Mouse (Mus musculus) lung, embryonic 14.5 days (tissue): Measurements from ENCODE around the gene Spindoc. TPM values are rescaled to one million over a fixed set of nuclear protein-coding genes. Genes with fewer than 3 reads are reported as not detected.

Experiments used
- ATAC-seq: fragments of 200-750 bp; cut with Nextera tagmentation; 2 replicates; pipeline ENCODE4 v1.8.0; 2017; ENCODE audit warnings: mild to moderate bottlenecking, moderate TSS enrichment, moderate library complexity; ENCODE audit not compliant: insufficient read depth
- DNase-seq: peaks from one replicate; pipeline ENCODE4 v3.0.0-alpha.2; 2015
- H3K27ac ChIP-seq: fragments of 300-500 bp; sonication (generic); 2 replicates; pipeline ENCODE4 v1.5.1; 2014; ENCODE audit warnings: low read depth, mild to moderate bottlenecking, moderate library complexity
- H3K27me3 ChIP-seq: fragments of 300-500 bp; sonication (generic); 2 replicates; pipeline ENCODE4 v1.6.1; 2014; ENCODE audit warnings: low read length, control low read depth; ENCODE audit not compliant: insufficient read depth
- H3K36me3 ChIP-seq: fragments of 300-500 bp; sonication (generic); 2 replicates; pipeline ENCODE4 v1.6.1; 2014; ENCODE audit warnings: control low read depth; ENCODE audit not compliant: insufficient read depth
- H3K4me1 ChIP-seq: fragments of 300-500 bp; sonication (generic); 2 replicates; pipeline ENCODE4 v1.6.1; 2014; ENCODE audit warnings: antibody characterized with exemption, control low read depth; ENCODE audit not compliant: insufficient read depth
- H3K4me2 ChIP-seq: fragments of 300-500 bp; sonication (generic); 2 replicates; pipeline ENCODE4 v1.6.1; 2014; ENCODE audit warnings: mild to moderate bottlenecking
- H3K4me3 ChIP-seq: fragments of 300-500 bp; sonication (generic); 2 replicates; pipeline ENCODE4 v1.5.1; 2014; ENCODE audit warnings: low read depth, low read length
- H3K9ac ChIP-seq: fragments of 300-500 bp; sonication (generic); 2 replicates; pipeline ENCODE4 v1.6.1; 2014
- H3K9me3 ChIP-seq: fragments of 300-500 bp; sonication (generic); 2 replicates; pipeline ENCODE4 v1.6.1; 2016; ENCODE audit warnings: low read depth, low read length, control low read depth
- CTCF ChIP-seq: IDR thresholded peaks from 2 replicates; pipeline ENCODE4 v1.5.1; 2016; ENCODE audit warnings: antibody characterized with exemption, low read depth
- WGBS: fragments of 180-500 bp; shearing (Covaris S2); extraction: QIAGEN DNeasy Blood & Tissue Kit; methylation state at CpG from one replicate; pipeline ENCODE4 v1.1.7; 2014; 5-methylcytosine and 5-hydroxymethylcytosine counted together
- polyA plus RNA-seq: library from polyadenylated mRNA; unstranded; fragments of >200 nt; fragmentation: Nextera tagmentation; extraction: Ambion mirVana; gene quantifications from 2 replicates; pipeline ENCODE4 v1.2.1, GENCODE M21; 2014

Spindoc gene
- polyA plus RNA-seq, 1 experiment from 2014 or later = 26.8 TPM

GRCm38 (mm10) chr19:7340780-7341475 lies 41.9 kb downstream of the Spindoc start:
- H3K27me3 ChIP-seq = no peaks in the 10 kb centered on the region
- H3K27ac ChIP-seq = peak overlapping the region; percentile 87
- peaks cover 18% of the 10 kb centered on the region for H3K4me1 ChIP-seq
- TF ChIP-seq CTCF = no peak
- under 1% methylated on average over 36 of the region's 46 CpGs for WGBS
- ATAC-seq = peak; percentile 86
- peak overlapping the region; percentile 78 for H3K4me2 ChIP-seq
- H3K9me3 ChIP-seq = no peaks in the 10 kb centered on the region
- peak overlapping the region; percentile 95 for H3K4me3 ChIP-seq
- 0 out of 2 replicates have a peak, but pooled peaks cover 7% of the 10 kb centered on the region for H3K36me3 ChIP-seq
- DNase-seq = peak; percentile 30
- peak overlapping the region; percentile 97 for H3K9ac ChIP-seq

GRCm38 (mm10) chr19:7340371-7340779 lies 42.4 kb downstream of the Spindoc start:
- no peak overlapping the region for H3K27ac ChIP-seq
- no peaks in the 10 kb centered on the region for H3K27me3 ChIP-seq
- peaks cover 10% of the 10 kb centered on the region; the same call in 1 of the 2 replicates for H3K36me3 ChIP-seq
- no peak for TF ChIP-seq CTCF
- peak overlapping the region; percentile 97 for H3K9ac ChIP-seq
- peaks cover 18% of the 10 kb centered on the region for H3K4me1 ChIP-seq
- H3K4me3 ChIP-seq = peak overlapping the region; percentile 95
- WGBS = 2% methylated on average over 15 of the region's 15 CpGs
- no peaks in the 10 kb centered on the region for H3K9me3 ChIP-seq
- DNase-seq = peak; percentile 33
- no peak for ATAC-seq
- peak overlapping the region; percentile 78 for H3K4me2 ChIP-seq

DNA sequence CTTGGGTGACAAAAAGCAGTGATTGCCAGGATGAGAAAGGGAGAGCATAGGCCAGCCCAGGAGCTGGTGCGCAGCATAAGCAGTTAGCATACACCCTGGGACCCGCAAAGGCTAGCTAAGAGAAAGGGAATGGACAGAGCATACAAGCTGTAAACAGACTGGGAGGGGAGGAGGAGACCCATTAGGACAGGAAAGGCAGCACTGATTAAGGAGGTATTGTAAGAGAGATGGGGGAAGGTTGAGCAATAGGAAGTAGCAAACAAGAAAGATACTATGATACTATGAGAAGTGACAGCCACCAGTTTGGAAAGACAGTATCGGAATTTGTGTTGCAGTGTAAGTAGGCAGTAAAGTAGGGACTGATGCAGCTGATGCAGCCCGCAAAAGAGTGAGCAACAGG lies 42.9 kb downstream of the Spindoc start:
- ATAC-seq = no peak
- DNase-seq = peak; percentile 27
- H3K27ac ChIP-seq = no peak overlapping the region

GRCm38 (mm10) chr19:7339026-7339425 lies 43.8 kb downstream of the Spindoc start:
- Histone ChIP-seq H3K9me3 (no peaks in the 10 kb centered on the region), H3K27ac (peak overlapping the region; percentile 44; the same call in 1 of the 2 replicates), H3K36me3 (peaks cover 14% of the 10 kb centered on the region; the same call in 1 of the 2 replicates), H3K4me3 (peak overlapping the region; percentile 95), H3K9ac (peak overlapping the region; percentile 97), H3K4me2 (peak overlapping the region; percentile 78), H3K4me1 (peaks cover 18% of the 10 kb centered on the region), H3K27me3 (no peaks in the 10 kb centered on the region)
- WGBS = 36% methylated on average over 5 of the region's 5 CpGs
- ATAC-seq (no peak), DNase-seq (peak; percentile 26)
- TF ChIP-seq CTCF = no peak

More for the DNA sequence above, 42.9 kb downstream of the Spindoc start:
- Histone ChIP-seq H3K4me3 (peak overlapping the region; percentile 95), H3K4me2 (peak overlapping the region; percentile 78), H3K4me1 (peaks cover 18% of the 10 kb centered on the region), H3K9ac (peak overlapping the region; percentile 97), H3K27me3 (no peaks in the 10 kb centered on the region), H3K36me3 (peaks cover 10% of the 10 kb centered on the region; the same call in 1 of the 2 replicates), H3K9me3 (no peaks in the 10 kb centered on the region)
- 21% methylated on average over 4 of the region's 4 CpGs for WGBS
- no peak for TF ChIP-seq CTCF

DNA sequence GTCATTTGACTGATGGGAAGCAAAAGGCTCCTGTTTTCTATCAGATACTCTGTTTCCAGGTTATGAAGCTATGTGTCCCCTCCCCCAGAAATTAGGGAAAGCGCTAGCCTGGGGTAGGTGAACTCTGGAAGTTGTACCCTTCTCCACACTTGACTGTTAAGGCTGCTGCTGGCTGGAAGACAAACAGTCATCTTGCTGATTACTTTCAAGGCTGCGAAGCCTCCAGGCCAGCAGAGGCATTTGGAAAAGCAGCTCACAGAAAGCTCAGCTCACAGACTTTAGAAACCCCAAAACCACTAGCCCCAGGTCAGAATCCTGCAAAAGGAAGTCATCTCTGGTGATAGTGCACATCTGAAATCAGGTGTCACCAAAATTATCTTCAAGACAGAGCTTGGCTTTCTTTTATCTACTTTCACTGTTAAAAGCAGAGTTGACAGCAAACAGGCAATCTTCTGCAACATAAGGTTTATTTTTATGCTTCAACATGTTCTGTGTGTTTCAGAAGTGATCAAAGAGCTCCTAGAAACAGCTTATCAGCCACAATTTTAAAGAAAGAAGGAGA lies 44.9 kb downstream of the Spindoc start:
- Histone ChIP-seq H3K9ac (no peak overlapping the region), H3K36me3 (peaks cover 14% of the 10 kb centered on the region; the same call in 1 of the 2 replicates), H3K27ac (no peak overlapping the region), H3K4me3 (no peak overlapping the region), H3K9me3 (no peaks in the 10 kb centered on the region), H3K4me1 (peaks cover 18% of the 10 kb centered on the region), H3K27me3 (no peaks in the 10 kb centered on the region), H3K4me2 (no peak overlapping the region)
- ATAC-seq (no peak), DNase-seq (no peak)
- 51% methylated on average over 2 of the region's 2 CpGs for WGBS
- no peak for TF ChIP-seq CTCF

DNA sequence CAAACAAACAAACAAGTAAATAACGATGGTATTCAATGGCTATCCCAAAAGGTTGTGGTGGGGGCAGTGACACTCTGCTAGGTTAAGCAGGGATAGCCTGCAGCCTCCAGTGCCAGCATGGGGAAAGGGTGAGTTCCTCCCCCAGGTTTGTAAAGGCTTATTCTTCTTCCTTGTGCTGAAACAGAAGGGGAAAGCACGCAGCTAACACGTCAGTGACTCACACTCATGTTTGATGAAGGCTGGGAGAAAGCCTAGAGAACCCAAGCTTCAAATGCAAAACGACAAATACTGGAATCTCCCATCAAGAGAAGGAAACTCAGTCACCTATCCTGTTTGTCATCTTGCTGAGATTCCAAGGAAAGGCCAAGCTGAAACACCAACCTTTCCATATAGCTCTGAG lies 47.1 kb downstream of the Spindoc start:
- H3K4me2 ChIP-seq = no peak overlapping the region
- peaks cover 18% of the 10 kb centered on the region for H3K4me1 ChIP-seq
- DNase-seq (no peak), ATAC-seq (no peak)
- H3K9ac ChIP-seq = no peak overlapping the region
- WGBS = 66% methylated on average over 4 of the region's 4 CpGs
- peaks cover 14% of the 10 kb centered on the region; the same call in 1 of the 2 replicates for H3K36me3 ChIP-seq
- peak overlapping the region; percentile 25; the same call in 1 of the 2 replicates for H3K27ac ChIP-seq
- H3K9me3 ChIP-seq = no peaks in the 10 kb centered on the region
- no peak overlapping the region for H3K4me3 ChIP-seq
- TF ChIP-seq CTCF = no peak
- no peaks in the 10 kb centered on the region for H3K27me3 ChIP-seq

GRCm38 (mm10) chr19:7334049-7334448 lies 48.7 kb downstream of the Spindoc start:
- Histone ChIP-seq H3K4me1 (peaks cover 8% of the 10 kb centered on the region), H3K9me3 (no peaks in the 10 kb centered on the region), H3K4me3 (no peak overlapping the region), H3K36me3 (peaks cover 14% of the 10 kb centered on the region; the same call in 1 of the 2 replicates), H3K27me3 (no peaks in the 10 kb centered on the region), H3K4me2 (peak overlapping the region; percentile 37; the same call in 1 of the 2 replicates), H3K27ac (peak overlapping the region; percentile 72), H3K9ac (no peak overlapping the region)
- DNase-seq = peak; percentile 68
- ATAC-seq = peak; percentile 85
- no peak for TF ChIP-seq CTCF
- 40% methylated on average over 2 of the region's 2 CpGs for WGBS
